Mouse (Mus musculus): ENCODE measurements around the gene 1700010B08Rik.

DNA sequence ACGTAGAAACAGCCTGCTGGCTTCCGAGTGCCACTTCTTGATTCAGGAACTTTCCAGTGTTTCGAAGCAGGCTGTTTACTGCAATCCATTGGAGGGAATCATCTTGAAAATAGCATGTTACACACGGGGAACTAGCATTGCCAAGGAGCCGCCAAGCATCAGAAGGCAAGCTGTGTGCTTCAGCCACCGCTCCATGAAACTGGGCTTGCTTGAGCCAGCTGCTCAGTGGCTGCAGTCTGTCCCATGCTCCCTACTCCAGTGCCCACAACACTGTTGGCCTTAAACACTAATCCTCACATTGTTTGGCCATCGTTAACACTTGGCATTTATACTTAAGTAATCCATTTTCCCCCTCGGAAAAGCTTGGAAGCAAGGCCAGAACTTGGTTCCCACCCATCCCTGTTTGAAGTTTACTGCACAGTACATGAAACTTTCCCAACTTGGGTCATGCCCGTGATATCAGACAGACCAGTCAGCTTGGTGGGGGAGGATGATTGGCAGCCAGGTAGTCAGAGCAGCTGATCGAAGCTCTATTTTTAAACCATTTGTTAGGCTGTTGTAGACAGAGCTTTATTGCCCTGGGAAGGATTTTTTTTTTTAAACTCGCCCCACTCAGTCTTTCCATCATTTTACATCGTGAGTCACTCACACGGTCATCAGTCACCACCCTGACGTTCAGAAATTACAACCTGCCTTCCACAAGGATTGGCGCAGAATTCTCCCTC is 13.2 kb upstream of the 1700010B08Rik start:
- TF ChIP-seq CTCF (IDR thresholded peaks at IDR 0.05; ENCODE audit: low read depth) (no peak), EP300 (IDR thresholded peaks at IDR 0.05; ENCODE audit: low read depth) (no peak)
